Mouse (Mus musculus): ENCODE results near the gene S1pr1.

S1pr1 gene

DNA sequence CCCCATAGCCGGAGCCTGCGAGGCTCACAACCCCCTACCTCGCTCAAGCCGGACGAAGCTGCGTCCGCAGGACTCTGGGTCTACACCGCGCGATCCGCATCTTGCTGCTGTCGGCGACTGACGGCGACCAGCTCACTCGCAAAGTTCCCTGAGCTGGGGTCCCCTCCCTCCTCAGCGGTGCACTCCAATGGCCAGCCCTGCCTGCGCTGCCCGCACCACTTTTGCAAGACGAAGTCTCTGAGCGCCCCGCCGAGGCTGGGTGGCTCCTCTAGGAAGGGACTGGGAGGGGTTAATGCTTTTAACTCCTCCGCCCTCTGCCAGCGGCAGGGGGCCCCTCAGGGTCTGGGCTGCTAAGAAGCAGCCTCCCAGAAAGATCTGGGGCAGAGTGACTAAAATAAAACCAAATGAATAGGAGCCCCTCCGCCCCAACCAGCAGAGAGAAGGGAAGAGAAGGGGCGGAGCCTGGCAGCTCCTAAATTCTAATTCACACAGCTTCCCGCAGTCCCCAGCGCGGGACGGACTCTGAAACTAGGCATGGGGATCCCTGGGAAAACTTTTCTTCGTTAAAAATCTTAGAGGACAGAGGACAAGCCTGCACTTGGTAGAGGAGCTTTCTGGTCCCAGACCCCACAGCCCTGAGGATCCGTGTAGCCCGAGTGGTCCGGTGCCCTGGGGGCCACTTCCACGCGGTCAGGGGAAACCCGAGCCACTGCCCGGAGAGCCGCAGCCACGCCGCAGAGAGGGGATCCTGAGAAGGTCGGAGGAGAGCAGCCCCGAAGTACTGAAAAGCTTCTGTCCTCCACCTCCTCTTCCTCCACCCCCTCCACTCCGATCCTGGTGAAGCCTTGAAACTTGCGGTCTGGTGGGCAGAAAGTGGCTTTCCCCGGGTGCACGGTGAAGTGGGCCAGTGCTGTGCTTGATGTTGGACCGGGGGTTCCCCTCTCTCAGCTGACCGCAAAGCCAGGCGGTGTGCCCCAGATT lies at the start of gene S1pr1:
S1pr1 (minus strand) TSS at position 402 of the 981 bp plus-strand sequence.
- DNase-seq: peak; percentile 73

DNA sequence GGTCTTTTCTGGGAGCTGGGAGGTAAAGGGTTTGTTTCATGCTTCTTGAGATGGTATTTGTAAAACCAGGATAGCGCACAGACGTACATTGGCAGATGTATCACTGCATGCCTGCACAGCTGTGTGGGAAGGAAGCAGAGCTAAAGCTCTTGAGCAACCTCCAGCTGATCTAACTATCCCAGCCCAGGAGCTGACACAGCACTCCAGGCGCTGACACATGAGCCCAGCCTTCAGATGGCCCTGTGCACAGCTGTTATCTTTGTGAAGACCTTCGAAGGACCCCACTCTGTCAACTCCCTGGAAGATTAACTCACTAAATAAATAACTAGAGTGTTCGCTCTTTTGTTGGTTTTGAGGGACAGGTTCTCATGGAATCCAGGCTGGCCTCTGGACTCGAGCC lies 48.4 kb upstream of the S1pr1 start:
- DNase-seq: peak; percentile 14

DNA sequence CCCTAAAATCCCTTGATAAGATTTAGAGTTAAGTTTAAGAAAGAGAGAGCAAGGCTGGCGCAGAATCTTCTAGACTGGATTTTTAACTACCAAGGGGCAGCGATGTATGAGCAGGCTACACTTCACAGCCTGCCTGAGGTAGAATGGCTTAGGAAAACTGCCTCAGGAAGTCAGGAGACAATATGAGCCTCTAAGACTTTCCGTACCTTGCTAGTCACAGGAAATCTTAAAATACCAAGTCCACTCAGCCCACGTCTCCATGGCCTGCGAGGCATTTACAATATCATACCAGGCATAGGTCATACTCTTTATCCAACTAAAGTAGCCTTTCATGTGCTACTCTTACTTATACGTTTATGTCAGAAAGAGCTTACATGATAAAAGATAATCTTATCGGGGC lies 48.0 kb upstream of the S1pr1 start:
- DNase-seq: no peak

DNA sequence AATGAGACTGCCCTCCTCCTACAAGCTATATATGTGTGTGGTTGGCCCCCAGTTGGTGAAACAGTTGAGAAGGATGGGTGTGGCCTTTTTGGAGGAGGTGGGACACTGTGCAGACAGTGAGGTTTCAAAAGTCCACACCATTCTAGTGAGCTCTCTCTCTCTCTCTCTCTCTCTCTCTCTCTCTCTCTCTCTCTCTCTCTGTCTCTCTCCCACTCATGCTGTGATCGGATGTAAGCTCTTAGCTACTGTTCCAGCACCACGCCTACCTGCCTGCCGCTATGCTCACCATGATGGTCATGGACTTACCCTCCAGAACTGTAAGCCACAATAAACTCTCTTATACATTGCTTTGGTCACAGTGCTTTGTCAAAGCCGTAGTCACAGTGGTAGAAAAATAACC lies 44.8 kb upstream of the S1pr1 start:
- no peak for DNase-seq

DNA sequence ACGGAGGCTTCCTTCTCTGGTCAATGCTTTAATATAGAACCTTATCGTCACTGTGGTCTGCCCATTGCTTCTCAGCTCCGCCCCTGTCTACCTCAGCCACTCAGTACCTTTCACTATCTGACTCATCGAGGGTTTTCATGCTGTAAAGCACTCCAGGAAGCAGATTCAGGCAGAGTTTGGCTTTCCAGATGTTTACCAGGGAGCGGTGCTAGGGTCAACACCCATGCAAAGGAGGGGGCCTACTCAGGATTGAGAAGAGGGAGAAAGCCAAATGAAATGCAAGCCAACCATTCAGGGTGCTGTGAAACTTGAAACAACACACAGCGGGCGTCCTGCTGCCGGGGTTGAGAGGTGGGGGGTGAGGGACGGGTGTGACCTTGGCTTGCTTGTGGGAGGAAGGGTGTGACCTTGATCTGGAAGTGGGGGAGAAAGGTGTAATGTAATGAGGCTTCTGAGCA lies 43.6 kb upstream of the S1pr1 start:
- DNase-seq: no peak

DNA sequence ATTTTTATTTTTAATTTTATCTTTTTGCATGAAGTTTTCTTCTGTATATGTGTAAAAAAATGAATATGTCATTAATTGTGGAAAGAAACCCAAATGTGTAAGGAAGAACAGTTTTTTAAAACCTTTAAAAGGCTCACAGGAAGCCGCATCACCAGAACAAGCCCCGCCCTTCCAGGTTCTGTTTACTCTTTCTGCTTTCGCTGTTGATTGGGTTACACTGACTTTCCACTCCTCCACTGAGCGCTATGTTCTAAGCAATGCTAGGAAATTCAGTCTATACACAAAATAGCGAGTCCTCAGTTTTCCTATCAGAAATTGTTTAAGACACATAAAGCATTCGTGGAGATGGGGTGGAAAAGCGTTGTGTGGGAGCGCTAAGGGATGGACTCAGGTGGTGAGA lies 39.6 kb upstream of the S1pr1 start:
- no peak for DNase-seq

DNA sequence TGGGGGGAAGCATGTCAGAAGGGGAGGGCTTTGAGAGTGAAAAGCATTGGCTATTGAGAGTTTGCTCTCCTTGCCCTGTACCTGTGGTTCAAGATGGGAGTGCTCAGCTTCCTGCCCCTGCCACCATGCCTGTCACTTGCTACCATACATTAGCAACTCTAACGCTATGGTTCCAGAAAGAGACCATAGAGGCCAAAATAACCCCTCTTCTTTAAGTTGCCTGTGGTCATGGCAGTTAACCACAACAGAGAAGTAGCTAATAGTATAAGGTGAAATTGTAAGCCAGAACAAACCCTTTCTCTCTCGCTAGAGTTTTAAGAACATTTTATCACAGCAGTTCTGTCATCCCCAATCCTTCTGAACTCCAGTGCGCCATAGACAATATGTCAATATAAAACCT lies 35.5 kb upstream of the S1pr1 start:
- DNase-seq: no peak

DNA sequence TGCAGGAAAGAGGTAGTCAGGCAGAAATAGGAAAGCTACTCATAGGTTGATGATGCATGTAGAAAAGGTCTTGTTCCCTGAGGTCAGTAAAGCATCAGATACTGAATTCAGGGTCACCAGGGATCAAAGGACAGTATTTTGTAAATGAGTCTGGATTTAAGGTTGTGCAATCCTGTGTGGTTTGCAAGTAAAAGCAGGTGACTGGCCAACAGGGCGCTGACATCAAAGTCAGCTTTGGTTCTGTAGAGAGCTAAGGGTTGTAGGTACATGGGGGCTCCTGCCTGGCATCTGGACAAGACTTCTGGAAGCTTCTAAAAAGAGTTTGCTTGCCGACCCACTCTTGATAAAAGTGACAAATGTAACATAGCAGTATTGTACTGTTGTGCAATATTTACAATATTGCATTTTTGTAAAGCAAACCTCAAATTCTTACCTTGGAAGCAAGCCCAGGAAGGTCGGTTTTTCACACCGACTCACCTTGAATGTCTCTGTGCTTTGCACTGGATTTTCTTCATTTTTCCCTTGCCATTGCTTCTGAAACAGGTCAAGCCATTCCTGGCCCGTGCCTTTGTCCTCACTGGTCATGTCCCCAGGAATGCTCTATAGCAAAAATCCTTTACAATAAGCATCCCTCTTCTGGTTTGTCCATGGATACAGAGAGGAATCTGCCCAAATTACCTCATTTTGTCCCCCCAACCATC lies 33.6 kb upstream of the S1pr1 start:
- DNase-seq: no peak

DNA sequence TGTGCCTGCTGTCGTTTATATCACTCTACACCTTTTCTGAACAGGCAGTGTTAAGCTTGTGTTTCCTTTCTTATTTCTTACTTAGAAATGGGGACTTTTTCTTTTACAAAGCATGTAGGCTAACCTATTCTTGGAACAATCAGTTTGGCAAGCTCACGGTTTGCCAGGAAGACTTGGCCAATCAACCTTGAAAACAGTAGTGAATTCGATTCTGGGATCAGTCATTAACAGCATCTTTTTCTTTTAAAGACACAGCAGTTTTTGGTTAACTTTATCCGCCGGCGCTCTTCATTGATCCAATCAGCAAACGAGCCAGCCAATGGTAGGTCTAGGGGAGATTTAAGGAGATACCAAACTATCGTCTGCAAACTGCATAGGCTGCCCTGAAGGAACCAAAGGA lies 31.6 kb upstream of the S1pr1 start:
- no peak for DNase-seq

DNA sequence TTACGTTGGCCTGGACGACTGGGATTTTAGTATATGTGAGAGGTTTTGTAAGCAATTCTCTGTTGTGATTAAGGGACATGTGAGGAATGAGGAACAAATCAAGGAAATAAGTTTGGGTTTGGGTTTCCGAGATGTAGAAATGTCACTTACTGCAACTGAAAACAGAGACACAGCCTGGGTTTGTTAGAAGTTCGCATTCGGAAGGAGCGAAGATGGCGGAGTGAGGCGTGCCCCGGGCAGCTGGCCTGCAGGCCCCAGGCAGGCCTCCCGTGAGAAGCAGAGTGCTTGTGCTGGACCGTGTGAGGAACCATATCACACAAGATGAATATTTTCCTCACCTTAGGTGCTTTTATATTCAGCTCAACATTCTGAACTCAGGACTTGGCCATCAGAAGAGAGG lies 30.2 kb upstream of the S1pr1 start:
- DNase-seq: no peak

DNA sequence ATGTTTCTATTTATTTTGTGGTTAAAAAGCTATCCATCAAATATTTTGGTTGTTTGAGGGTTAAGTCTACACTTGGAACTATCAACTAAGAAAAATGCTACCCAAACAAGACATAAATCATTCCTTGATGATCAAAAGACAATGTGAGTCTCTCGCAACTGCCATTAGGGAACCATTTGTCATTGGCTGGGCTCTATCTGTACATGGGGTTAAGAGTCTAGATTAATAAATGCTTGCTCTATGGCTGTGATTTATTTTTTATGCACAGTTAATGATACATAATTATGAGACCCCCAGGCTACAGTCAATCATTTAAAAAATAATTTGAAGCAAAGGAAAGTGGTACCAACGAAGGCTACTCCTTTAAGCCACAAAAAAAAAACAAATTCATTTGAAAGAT lies 23.7 kb upstream of the S1pr1 start:
- no peak for DNase-seq

DNA sequence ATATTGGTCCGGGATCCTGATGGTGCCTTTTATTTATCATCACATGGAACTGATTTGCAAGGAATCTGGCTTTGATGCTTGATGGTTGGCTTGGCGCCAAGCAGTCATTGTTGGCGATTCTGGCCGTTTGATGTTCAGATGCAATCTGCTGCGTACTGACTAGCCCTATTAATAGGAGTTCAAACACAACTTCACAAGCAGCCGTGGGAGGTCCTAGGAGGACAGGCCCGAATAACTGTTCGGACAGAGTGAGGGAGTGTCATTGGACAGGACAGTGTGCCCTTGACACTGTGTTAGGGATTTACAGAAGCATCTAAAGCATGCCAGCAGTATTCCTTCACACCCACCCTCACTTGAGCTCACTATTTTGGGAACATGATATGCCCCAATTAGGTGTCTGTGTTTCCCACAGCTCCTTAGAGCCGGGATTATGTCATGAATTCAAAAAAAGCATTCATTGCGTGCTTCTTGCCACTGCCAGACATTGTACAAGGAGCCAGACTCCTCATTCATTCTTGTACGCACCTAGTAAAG lies 23.0 kb upstream of the S1pr1 start:
- DNase-seq: peak; percentile 14

DNA sequence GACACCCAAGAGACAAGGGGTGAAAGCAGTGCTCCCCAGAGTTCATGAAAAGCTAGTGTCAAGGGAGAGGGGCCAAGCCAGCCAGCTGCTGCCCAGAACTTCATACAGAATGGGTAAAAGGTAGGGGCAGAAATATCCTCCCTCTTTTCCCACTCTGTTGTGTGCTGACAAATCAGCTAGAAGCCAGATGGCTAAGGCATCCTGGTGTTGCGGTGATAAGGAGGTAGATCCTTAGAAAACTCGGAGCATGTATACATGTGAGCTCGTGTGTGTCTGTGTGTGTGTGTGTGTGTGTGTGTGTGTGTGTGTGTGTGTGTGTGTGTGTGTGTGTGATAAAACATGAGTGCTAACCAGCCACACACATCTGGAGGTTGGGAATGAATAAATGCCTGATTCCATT lies 20.7 kb upstream of the S1pr1 start:
- no peak for DNase-seq

DNA sequence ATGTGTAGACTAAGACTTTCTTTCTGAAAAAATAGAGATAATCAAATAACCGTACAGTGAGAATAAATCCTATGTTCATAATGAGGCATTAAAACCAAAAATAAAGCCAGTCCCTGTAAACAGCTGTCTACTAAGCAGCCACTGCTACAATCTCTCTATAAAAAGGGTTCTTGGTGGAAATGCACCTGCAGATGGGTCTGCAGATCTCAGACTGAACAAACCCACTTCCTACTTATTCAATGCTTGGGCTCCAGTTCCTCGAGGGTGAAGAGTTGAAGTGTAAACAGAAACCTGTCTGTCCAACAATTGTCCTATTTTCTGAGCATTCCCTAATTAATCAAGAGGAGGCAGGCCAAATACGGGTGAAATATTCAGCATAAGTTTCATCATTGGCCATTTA lies 20.0 kb upstream of the S1pr1 start:
- no peak for DNase-seq

DNA sequence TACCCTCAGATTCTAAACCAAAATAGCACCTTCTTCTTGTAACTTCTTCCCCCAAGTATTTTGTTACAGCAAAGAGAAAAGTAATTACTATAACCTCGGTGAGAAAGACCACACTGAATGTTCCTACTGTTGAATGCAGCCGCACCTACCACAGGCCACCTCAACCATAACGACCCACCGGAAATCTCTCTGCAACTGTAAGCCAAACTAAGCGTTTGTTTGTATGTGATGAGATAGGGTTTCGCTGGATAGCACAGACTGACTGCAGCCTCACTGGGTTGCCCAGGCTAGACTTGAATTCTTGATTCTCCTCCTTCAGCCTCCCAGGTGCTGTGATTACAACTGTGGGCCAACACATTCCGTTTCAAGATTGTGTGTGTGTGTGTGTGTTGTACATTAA lies 15.5 kb upstream of the S1pr1 start:
- DNase-seq: no peak

DNA sequence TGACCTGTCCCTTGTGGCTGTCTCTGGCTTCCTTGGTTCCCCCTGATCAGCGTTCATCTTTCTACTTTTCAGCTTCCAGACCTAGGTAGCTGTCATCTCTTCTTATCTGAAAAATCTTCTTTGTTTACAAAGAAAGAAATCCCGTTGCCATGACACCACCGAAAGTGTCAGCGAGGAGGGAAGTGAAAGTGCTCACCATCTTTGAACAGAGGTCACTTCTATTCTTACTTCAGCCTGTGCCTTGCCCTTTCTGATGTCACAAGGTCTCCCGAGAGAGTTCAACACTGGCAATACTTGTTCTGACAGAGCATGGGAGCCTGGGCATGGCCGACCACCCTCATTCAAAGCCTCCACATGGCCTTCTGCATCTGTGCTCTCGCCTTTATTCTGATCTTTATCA lies 14.3 kb upstream of the S1pr1 start:
- DNase-seq: no peak

DNA sequence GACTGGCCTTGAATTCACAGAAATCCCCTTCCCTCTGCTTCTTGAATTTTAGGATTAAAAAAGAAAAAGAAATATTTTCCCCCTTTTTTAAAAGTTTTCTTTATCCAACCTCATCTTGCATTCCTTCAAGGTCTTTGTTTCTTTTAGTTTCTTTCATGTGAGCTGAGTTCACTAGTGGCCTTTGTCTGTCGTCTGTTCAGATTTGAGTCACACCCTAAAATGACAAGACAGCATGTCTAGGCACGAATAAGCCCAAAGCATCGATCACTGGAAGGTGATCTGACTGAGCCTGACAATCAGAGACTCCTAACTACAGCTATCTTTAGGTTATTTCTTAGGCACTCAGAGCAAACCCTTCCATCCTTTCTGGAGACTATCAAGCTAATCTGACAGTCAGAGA lies 13.3 kb upstream of the S1pr1 start:
- no peak for DNase-seq

DNA sequence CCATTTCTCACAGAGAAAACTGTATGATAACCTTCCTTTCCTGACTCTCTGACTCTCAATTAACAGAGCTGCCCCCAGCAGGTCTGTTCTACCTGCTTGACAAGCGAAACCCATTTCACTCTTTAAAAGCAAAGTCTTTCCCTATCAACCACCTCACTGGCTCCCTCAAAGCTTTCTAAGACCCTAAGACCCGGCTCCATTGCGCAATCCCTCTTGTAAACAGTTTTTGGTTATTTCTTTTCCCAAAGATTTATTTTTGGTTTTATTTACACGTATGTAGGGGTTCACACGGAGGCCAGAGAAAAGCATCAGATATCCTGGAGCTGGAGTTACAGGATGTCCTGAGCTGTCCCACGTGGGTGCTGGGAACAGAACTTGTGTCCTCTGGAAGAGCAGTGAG lies 4.0 kb upstream of the S1pr1 start:
- no peak for DNase-seq

DNA sequence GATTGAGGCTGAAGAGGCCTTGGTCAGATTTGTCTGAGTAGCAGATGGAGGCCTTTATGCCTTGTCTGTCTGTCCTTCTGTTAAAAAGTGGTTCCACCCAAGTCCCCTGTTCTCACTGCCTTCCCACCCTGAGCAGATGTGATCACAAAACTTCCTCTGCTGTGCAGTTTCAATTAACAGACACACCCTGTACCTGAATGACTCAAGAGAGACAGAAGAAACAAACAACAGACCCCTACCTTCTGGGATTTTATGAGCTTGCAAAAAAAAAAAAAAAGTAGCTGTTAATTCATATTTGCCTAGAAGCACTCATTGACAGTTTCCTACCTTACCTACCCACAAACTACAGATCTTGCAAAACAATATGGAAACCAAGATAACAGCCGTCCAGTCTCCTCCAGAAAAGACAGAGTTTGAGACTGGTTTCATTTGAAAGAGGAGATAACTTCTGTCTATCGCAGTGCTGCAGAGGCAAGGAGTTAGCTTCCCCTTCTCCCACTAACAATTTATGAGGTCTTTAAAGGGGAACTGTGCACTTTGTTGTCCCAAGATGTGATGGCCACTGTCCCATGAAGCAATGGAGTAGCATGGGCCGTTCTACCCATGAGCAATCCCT lies 1.1 kb upstream of the S1pr1 start:
- no peak for DNase-seq

DNA sequence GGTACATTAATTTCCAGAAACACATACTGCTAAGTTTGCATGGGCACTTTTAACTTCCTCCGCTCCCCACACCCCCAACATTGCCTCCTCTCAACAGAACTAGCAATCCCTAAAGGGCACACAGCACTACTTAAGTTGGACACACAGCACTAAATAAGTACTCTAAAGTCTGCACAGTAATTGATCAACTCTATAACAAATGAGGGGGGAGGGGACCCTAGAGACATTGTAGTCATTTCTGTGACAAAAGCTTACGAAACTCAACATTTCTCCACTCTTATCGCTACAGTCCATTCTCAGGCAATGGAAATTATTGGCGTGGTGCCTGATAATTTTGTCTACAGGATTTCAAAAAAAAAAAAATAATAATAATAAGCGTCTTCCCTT lies 830 bp downstream of the S1pr1 start:
- DNase-seq: no peak

DNA sequence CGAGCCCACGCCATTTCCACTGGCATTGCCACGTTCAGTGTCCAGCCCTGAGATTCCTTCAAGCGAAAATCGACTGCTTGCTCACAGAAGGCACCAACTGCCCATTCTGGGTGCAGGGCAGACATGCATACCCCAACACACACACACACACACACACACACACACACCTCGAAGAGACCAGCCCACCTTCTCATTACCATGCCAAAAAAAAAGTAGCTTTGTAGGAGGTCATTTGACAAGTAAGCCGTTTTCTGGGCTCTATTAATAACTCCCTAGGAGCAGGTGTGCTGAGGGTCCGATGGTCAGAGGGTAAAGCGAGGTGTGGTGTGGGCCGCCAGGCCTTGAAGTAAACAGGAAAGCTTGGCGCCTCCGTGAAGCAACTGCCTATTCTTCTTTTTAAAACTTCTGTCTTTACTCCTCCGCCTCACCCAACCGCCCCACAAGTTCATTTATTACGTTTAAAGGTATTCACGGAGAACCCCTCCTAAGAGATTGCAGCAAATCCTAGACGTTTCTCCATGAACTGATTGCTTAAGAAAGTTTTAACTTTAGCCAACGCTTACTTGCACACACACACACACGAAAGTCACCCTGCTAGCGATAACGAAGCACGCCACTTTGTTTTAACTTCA lies 1.3 kb downstream of the S1pr1 start:
- no peak for DNase-seq

DNA sequence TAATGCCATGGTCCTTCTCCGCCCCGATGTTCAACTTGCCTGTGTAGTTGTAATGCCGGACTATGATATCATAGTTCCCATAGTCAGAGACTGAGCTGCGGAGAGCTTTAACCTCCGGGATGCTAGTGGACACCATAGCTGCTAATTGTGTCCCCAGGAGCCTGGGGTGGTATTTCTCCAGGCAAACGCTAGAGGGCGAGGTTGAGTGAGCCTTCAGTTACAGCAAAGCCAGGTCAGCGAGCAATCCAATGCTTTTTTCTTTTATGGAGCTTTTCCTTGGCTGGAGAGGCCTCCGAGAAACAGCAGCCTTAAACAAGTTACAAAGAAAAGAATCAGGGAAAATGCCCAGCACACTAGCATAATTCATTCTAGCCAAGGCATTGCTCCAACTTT lies 2.1 kb downstream of the S1pr1 start:
- DNase-seq: peak; percentile 63

Data from layer of hippocampus, adult 9-11 months (tissue).